Mouse (Mus musculus) bone marrow, adult 2 months (tissue): ENCODE data around the gene Rabac1.

ENCODE experiments used
- CTCF ChIP-seq: fragments of 200-500 bp; IDR thresholded peaks from 2 replicates; pipeline ENCODE4 v1.5.1; 2011; ENCODE audit warnings: low read length, control low read depth; ENCODE audit not compliant: control insufficient read depth, insufficient read depth
- POLR2A ChIP-seq: fragments of 200-500 bp; IDR thresholded peaks from 2 replicates; pipeline ENCODE4 v1.6.1; 2011; ENCODE audit warnings: low read depth, mild to moderate bottlenecking, control low read depth, low read length, borderline replicate concordance; ENCODE audit not compliant: control insufficient read depth

DNA sequence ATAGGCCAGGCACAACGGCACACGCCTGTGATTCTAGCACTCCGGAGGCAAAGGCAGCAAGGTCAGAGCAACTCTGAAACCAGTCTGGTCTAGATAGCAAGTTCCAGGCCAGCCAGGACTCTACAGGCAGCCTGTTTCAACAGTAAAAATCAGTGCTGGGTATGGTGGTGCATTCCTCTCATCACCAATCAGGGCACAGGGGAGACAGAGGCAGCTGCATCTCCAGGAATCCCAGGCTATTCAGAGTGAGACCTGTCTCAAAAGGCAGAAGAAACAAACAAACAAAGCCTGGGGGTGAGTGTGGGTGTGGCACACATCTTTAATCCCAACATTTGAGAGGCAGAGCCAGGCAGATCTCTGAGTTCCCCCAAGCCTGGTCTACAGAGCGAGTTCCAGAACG, 10.8 kb upstream of the Rabac1 start:
- no peak for TF ChIP-seq POLR2A
- TF ChIP-seq CTCF: no peak
